Mouse (Mus musculus) midbrain, postnatal 0 days (tissue): ENCODE measurements around the gene Cdk4. TPM values are rescaled to one million over a fixed set of nuclear protein-coding genes. Genes with fewer than 3 reads are reported as not detected.
A peak's percentile ranks its signal among the peaks of the same experiment; 100 is the strongest.

ENCODE experiments used
- ATAC-seq: fragments of 200-750 bp; cut with Nextera tagmentation; 2 replicates; pipeline ENCODE4 v1.8.0; 2017; ENCODE audit warnings: moderate number of reproducible peaks, mild to moderate bottlenecking, moderate TSS enrichment, moderate library complexity; ENCODE audit not compliant: low FRiP score
- DNase-seq: peaks from one replicate; pipeline ENCODE4 v3.0.0-alpha.2; 2015; ENCODE audit warnings: low spot score
- H3K27ac ChIP-seq: fragments of 300-500 bp; sonication (generic); 2 replicates; pipeline ENCODE4 v1.5.1; 2014; ENCODE audit warnings: low read depth, mild to moderate bottlenecking, low read length, mixed read lengths
- H3K27me3 ChIP-seq: fragments of 300-500 bp; sonication (generic); 2 replicates; pipeline ENCODE4 v1.6.1; 2014; ENCODE audit warnings: low read length, control low read depth, mixed read lengths; ENCODE audit not compliant: insufficient read depth
- H3K36me3 ChIP-seq: fragments of 300-500 bp; sonication (generic); 2 replicates; pipeline ENCODE4 v1.6.1; 2014; ENCODE audit warnings: low read length, control low read depth, mixed read lengths; ENCODE audit not compliant: insufficient read depth
- H3K4me1 ChIP-seq: fragments of 300-500 bp; sonication (generic); 2 replicates; pipeline ENCODE4 v1.6.1; 2014; ENCODE audit warnings: mild to moderate bottlenecking, control low read depth, antibody characterized with exemption, low read length, mixed read lengths; ENCODE audit not compliant: insufficient read depth
- H3K4me2 ChIP-seq: fragments of 300-500 bp; sonication (generic); 2 replicates; pipeline ENCODE4 v1.6.1; 2014; ENCODE audit warnings: low read depth, mild to moderate bottlenecking, low read length, mixed read lengths; ENCODE audit not compliant: poor library complexity, severe bottlenecking
- H3K4me3 ChIP-seq: fragments of 300-500 bp; sonication (generic); 2 replicates; pipeline ENCODE4 v1.5.1; 2014; ENCODE audit warnings: low read depth, mild to moderate bottlenecking, low read length, moderate library complexity
- H3K9ac ChIP-seq: fragments of 300-500 bp; sonication (generic); replicated peaks from 2 replicates; pipeline ENCODE4 v1.6.1; 2014; ENCODE audit warnings: mild to moderate bottlenecking, low read length, moderate library complexity, mixed read lengths; ENCODE audit not compliant: poor library complexity, severe bottlenecking
- H3K9me3 ChIP-seq: fragments of 300-500 bp; sonication (generic); 2 replicates; pipeline ENCODE4 v1.6.1; 2016; ENCODE audit warnings: low read length, control low read depth
- CTCF ChIP-seq: IDR thresholded peaks from 2 replicates; pipeline ENCODE4 v1.5.1; 2016; ENCODE audit warnings: antibody characterized with exemption, mild to moderate bottlenecking
- WGBS: fragments of 180-500 bp; shearing (Covaris S2); extraction: QIAGEN DNeasy Blood & Tissue Kit; methylation state at CpG from one replicate; pipeline ENCODE4 v1.1.7; 2014; 5-methylcytosine and 5-hydroxymethylcytosine counted together
- polyA plus RNA-seq: library from polyadenylated mRNA; unstranded; fragments of >200 nt; fragmentation: Nextera tagmentation; extraction: Ambion mirVana; gene quantifications from 2 replicates; pipeline ENCODE4 v1.2.1, GENCODE M21; 2015
- total RNA-seq: library from RNA; depleted of rRNA; stranded (reverse); fragments of >200 nt; gene quantifications from 2 replicates; pipeline ENCODE4 v1.2.3, GENCODE M21; 2014

The Cdk4 gene
- total and polyA plus RNA-seq, 2 experiments from 2014 or later = 311 to 364 TPM

GRCm38 (mm10) chr10:127101151-127101550, 37.8 kb downstream of the Cdk4 start:
- WGBS = 87% methylated on average over 6 of the region's 6 CpGs

DNA sequence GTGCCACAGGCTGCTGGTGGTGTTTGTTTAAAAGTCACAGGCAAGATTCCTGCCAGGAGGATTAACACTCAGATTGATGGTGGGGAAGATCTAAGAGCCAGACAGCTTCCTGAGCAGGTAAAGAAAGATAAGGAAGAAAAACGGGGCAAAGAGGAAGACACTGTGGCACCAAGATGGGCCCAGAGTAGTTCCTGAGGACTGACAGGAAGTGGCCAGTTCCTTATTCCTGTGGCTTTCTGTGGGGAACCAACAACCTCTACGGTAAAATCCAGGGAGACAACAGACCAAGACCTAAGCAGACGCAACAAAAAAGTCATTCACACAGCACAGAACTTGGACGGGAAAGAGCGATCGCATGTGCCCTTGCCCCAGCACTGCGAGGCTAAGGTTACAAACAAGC, 40.3 kb downstream of the Cdk4 start:
- ATAC-seq (no peak), DNase-seq (no peak)
- H3K4me1 ChIP-seq = no peaks in the 10 kb centered on the region
- peaks cover 29% of the 10 kb centered on the region for H3K36me3 ChIP-seq
- H3K9me3 ChIP-seq = no peaks in the 10 kb centered on the region
- TF ChIP-seq CTCF = no peak
- no peaks in the 10 kb centered on the region for H3K27me3 ChIP-seq
- no peak overlapping the region for H3K4me2 ChIP-seq
- no peak overlapping the region for H3K27ac ChIP-seq
- 89% methylated on average over 7 of the region's 7 CpGs for WGBS
- H3K9ac ChIP-seq = no peak overlapping the region
- no peak overlapping the region for H3K4me3 ChIP-seq

More at GRCm38 (mm10) chr10:127101151-127101550, 37.8 kb downstream of the Cdk4 start:
- DNase-seq (no peak), ATAC-seq (no peak)
- H3K4me3 ChIP-seq = no peak overlapping the region
- peaks cover 39% of the 10 kb centered on the region for H3K36me3 ChIP-seq
- no peak for TF ChIP-seq CTCF
- no peak overlapping the region for H3K4me2 ChIP-seq
- H3K9me3 ChIP-seq = no peaks in the 10 kb centered on the region
- H3K27me3 ChIP-seq = no peaks in the 10 kb centered on the region
- no peak overlapping the region for H3K27ac ChIP-seq
- H3K9ac ChIP-seq = no peak overlapping the region
- no peaks in the 10 kb centered on the region for H3K4me1 ChIP-seq

GRCm38 (mm10) chr10:127107563-127108261, 44.4 kb downstream of the Cdk4 start:
- H3K9ac ChIP-seq = no peak overlapping the region
- no peaks in the 10 kb centered on the region for H3K9me3 ChIP-seq
- no peaks in the 10 kb centered on the region for H3K4me1 ChIP-seq
- no peak overlapping the region for H3K27ac ChIP-seq
- no peak overlapping the region for H3K4me3 ChIP-seq
- peaks cover 15% of the 10 kb centered on the region for H3K36me3 ChIP-seq
- no peak overlapping the region for H3K4me2 ChIP-seq
- WGBS = 92% methylated on average over 16 of the region's 16 CpGs
- no peak for DNase-seq
- no peaks in the 10 kb centered on the region for H3K27me3 ChIP-seq
- no peak for TF ChIP-seq CTCF
- no peak for ATAC-seq

DNA sequence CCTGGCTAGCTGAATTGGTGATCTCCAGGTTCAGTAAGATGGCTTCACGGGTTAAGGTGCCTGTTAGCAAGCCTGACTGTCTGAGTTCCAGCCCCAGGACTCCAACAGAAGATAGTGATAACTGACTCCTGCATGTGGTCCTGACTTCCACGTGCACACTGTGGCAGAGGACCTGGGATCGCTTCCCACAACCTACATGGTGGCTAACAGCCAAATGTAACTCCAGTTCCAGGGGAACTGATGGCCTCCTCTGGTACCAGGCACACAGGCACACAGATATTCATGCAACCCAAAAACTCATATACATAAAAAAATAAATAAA, 44.9 kb downstream of the Cdk4 start:
- Histone ChIP-seq H3K27ac (no peak overlapping the region), H3K27me3 (no peaks in the 10 kb centered on the region), H3K4me1 (no peaks in the 10 kb centered on the region), H3K36me3 (peaks cover 19% of the 10 kb centered on the region), H3K4me2 (no peak overlapping the region), H3K9ac (no peak overlapping the region), H3K4me3 (no peak overlapping the region), H3K9me3 (no peaks in the 10 kb centered on the region)
- ATAC-seq = no peak
- 81% methylated on average over 3 of the region's 3 CpGs for whole genome bisulfite sequencing
- DNase-seq = no peak
- no peak for TF ChIP-seq CTCF

GRCm38 (mm10) chr10:127111001-127111887, 47.9 kb downstream of the Cdk4 start:
- Histone ChIP-seq H3K4me2 (no peak overlapping the region), H3K9ac (no peak overlapping the region), H3K27ac (no peak overlapping the region), H3K4me3 (no peak overlapping the region), H3K36me3 (peaks cover 19% of the 10 kb centered on the region), H3K4me1 (no peaks in the 10 kb centered on the region), H3K27me3 (no peaks in the 10 kb centered on the region), H3K9me3 (no peaks in the 10 kb centered on the region)
- no peak for DNase-seq
- no peak for ATAC-seq
- TF ChIP-seq CTCF = peak; percentile 59
- 92% methylated on average over 15 of the region's 15 CpGs for WGBS

GRCm38 (mm10) chr10:127114408-127114807, 51.1 kb downstream of the Cdk4 start:
- H3K36me3 ChIP-seq = peaks cover 23% of the 10 kb centered on the region
- no peak for TF ChIP-seq CTCF
- DNase-seq = no peak
- H3K4me2 ChIP-seq = no peak overlapping the region
- H3K9ac ChIP-seq = no peak overlapping the region
- no peak for ATAC-seq
- WGBS = 91% methylated on average over 11 of the region's 11 CpGs
- no peaks in the 10 kb centered on the region for H3K9me3 ChIP-seq
- H3K4me3 ChIP-seq = no peak overlapping the region
- H3K4me1 ChIP-seq = no peaks in the 10 kb centered on the region
- H3K27ac ChIP-seq = no peak overlapping the region
- H3K27me3 ChIP-seq = no peaks in the 10 kb centered on the region
